Mouse (Mus musculus): ENCODE measurements at regions not wholly inside any gene's neighbourhood (a gene's known extent, or its start where the extent isn't known, plus 50 kb on each side); places are given as distances from the start of the nearest gene placed in this dataset.

- DNase-seq = peak in 1 of 2 experiments; percentile 5
These were observed 123.6 kb upstream of the Nrxn1 start for GRCm38 (mm10) chr17:91216429-91216828.

GRCm38 (mm10) chr17:91182574-91182973, 89.7 kb upstream of the Nrxn1 start:
- no peak for DNase-seq

- DNase-seq = no peak
These were observed 69.0 kb upstream of the Nrxn1 start for GRCm38 (mm10) chr17:91161834-91162233.

All from kidney, postnatal 25 days (tissue).